Mouse (Mus musculus): Measurements from ENCODE around the gene Myo5a. TPM values are rescaled to one million over a fixed set of nuclear protein-coding genes. Genes with fewer than 3 reads are reported as not detected.

The Myo5a gene
- polyA plus RNA-seq (2012; rRNA removed): 8.9 and 11.1 TPM in 2 replicates

DNA sequence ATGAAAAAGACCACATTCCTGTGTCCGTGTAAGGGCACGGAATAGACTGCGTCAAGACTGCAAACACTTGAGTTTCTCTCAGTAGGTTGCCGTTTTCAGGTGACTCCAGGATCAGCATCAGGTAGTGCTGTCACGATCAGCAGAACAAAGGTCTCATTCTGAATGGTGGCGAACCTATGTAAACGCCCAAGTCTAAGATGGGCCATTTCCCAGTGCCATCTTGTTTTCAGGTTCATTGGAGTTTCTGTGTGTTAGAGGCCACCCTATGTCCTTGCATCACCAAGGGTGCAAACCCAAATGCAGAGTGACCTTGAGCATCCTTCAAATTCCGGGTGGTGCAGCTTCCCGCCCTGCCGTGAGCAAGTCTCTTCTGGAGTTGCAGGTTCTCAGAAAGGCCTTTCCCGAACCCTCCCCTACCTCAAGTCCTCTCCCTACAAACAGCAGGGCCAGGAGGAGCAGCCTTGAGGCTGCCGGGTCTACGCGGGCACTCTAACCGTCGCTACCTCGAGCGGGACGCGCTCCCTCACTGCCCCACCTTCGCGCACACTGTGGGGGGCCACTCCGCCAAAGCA is at the start of gene Myo5a:
TSS of gene Myo5a (plus strand) at position 559 of the 572 bp plus-strand sequence.
- H3K36me3 ChIP-seq (ENCODE audit: control insufficient read depth, insufficient read depth, low read length): no peaks in the 10 kb centered on the region
- no peaks in the 10 kb centered on the region for H3K27me3 ChIP-seq (ENCODE audit: control insufficient read depth, insufficient read depth, low read length)
- 33% methylated on average over 23 of the region's 23 CpGs for WGBS
- TF ChIP-seq POLR2A (IDR thresholded peaks at IDR 0.05; ENCODE audit: low read depth, low read length) (no peak), CTCF (IDR thresholded peaks at IDR 0.05; ENCODE audit: extremely low read depth, insufficient read depth, insufficient read length, insufficient replicate concordance) (no peak)
- H3K27ac ChIP-seq (ENCODE audit: insufficient read depth, low read length): peak within 1 kb of the TSS; percentile 98
- H3K4me1 ChIP-seq (ENCODE audit: control insufficient read depth, insufficient read depth, insufficient read length): no peaks in the 10 kb centered on the region; the same call in none of the 2 replicates
- DNase-seq (ENCODE audit: low read depth in 1 of 2, low spot score in 2 of 2): no peak
- H3K4me3 ChIP-seq (ENCODE audit: extremely low read depth, insufficient read depth, insufficient read length): peak within 1 kb of the TSS; percentile 98

DNA sequence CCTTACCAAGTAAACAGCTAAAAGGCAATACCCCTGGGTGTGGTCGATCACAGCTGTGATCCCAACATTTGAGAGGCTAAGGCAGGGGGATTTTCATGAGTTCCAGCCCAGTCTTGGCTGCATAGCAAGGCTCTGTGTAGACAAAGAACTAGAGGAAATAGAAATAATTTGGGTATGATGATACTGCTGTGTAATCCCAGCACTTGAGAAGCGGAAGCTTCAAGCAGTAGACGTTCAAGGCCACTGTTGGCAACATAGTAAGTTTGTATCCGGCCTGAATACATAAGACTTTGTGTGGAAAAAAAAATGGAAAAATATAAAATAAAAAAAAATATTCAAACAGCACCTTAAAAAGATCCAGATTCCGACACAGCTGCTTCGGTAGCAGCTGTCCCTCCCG is 48.3 kb upstream of the Myo5a start:
- TF ChIP-seq POLR2A (IDR thresholded peaks at IDR 0.05; ENCODE audit: low read depth, low read length): no peak
- no peak for TF ChIP-seq CTCF (IDR thresholded peaks at IDR 0.05; ENCODE audit: extremely low read depth, insufficient read depth, insufficient read length, insufficient replicate concordance)
- no peak for DNase-seq (ENCODE audit: low read depth in 1 of 2, low spot score in 2 of 2)
- no peak overlapping the region for H3K27ac ChIP-seq (ENCODE audit: insufficient read depth, low read length)
- peaks cover 29% of the 10 kb centered on the region for H3K36me3 ChIP-seq (ENCODE audit: control insufficient read depth, insufficient read depth, low read length)
- no peaks in the 10 kb centered on the region for H3K27me3 ChIP-seq (ENCODE audit: control insufficient read depth, insufficient read depth, low read length)
- 89% methylated on average over 7 of the region's 7 CpGs for WGBS
- no peaks in the 10 kb centered on the region for H3K4me1 ChIP-seq (ENCODE audit: control insufficient read depth, insufficient read depth, insufficient read length)
- no peak overlapping the region for H3K4me3 ChIP-seq (ENCODE audit: extremely low read depth, insufficient read depth, insufficient read length)

DNA sequence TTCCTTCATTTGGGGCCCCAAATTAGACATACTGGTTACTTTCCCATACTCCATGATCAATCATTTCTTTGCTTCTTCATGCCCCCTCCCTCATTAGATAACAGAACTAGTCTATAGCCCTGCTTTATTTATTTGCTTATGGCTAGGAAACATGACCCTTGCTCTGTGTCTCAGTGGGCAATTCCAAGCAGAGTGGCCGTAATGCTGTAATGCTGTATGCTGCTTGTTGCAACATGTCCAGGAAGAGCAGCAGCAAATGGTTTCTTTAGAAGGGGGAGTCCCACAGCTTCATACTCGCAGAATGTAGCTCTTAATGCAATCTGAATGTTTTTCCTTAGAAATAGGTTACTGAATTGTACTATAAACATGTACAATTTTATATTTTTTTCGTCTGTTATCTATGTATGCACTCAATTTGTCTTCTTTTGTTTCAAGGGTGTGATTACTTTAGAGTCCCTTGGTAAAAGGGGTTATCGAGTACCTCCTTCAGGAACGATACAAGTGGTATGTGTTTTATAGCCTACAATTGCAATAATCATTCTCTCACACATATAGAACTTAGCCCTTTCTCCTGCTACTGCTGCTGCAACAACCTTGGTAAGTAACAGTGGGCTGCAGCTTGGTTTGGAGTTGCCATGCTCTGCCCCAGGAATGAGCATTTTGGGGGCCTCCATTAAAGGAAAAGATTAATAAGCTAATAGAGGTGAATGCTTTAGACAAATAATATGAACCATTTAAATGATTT is 47.5 kb upstream of the Myo5a start:
- TF ChIP-seq POLR2A (IDR thresholded peaks at IDR 0.05; ENCODE audit: low read depth, low read length) (no peak), CTCF (IDR thresholded peaks at IDR 0.05; ENCODE audit: extremely low read depth, insufficient read depth, insufficient read length, insufficient replicate concordance) (no peak)
- Histone ChIP-seq H3K27ac (ENCODE audit: insufficient read depth, low read length) (no peak overlapping the region), H3K4me1 (ENCODE audit: control insufficient read depth, insufficient read depth, insufficient read length) (no peaks in the 10 kb centered on the region), H3K36me3 (ENCODE audit: control insufficient read depth, insufficient read depth, low read length) (peaks cover 26% of the 10 kb centered on the region; the same call in 1 of the 2 replicates), H3K27me3 (ENCODE audit: control insufficient read depth, insufficient read depth, low read length) (no peaks in the 10 kb centered on the region), H3K4me3 (ENCODE audit: extremely low read depth, insufficient read depth, insufficient read length) (no peak overlapping the region)
- 88% methylated on average over 5 of the region's 5 CpGs for WGBS
- no peak for DNase-seq (ENCODE audit: low read depth in 1 of 2, low spot score in 2 of 2)

DNA sequence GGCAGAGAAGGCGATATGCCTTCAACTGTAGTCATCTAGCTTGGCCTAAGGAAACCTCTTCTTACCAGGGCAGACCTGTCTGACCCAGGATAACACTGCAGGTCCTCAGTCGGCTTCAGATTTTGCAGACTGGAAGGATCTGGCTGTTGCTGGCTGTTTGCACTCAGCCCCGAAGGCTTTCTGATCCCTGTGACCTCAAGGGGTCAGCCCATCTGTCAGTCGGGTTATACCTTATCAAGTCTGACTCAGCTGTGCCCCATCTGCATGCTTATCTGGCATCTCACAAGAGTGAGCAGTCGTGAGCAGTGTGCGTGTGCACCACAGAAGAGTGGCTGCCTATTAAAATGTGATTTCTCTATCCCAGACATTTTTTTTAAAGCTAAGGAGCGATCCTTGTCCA is 46.7 kb upstream of the Myo5a start:
- Histone ChIP-seq H3K27me3 (ENCODE audit: control insufficient read depth, insufficient read depth, low read length) (no peaks in the 10 kb centered on the region), H3K4me1 (ENCODE audit: control insufficient read depth, insufficient read depth, insufficient read length) (no peaks in the 10 kb centered on the region), H3K36me3 (ENCODE audit: control insufficient read depth, insufficient read depth, low read length) (peaks cover 23% of the 10 kb centered on the region; the same call in 1 of the 2 replicates), H3K27ac (ENCODE audit: insufficient read depth, low read length) (no peak overlapping the region), H3K4me3 (ENCODE audit: extremely low read depth, insufficient read depth, insufficient read length) (no peak overlapping the region)
- TF ChIP-seq POLR2A (IDR thresholded peaks at IDR 0.05; ENCODE audit: low read depth, low read length): no peak
- TF ChIP-seq CTCF (IDR thresholded peaks at IDR 0.05; ENCODE audit: extremely low read depth, insufficient read depth, insufficient read length, insufficient replicate concordance): no peak
- DNase-seq (ENCODE audit: low read depth in 1 of 2, low spot score in 2 of 2): no peak
- 86% methylated on average over 7 of the region's 7 CpGs for WGBS

DNA sequence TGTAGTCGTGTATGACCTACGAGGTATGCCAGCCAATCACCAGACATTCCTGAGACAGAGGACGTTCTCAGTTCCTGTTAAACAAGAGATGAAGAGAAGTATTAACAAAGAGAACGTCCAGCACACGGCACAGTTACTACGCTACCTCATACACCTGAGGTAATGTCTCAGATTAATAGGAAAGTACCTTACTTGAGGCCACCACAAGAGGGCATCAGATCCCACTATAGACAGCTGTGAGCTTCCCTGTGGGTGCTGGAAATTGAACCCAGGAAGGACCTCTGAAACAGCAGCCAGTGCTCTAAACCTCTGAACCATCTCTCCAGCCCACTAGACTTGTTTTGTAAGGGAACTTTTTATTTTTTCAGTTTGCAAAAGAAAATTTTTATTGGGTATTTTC is 45.1 kb upstream of the Myo5a start:
- Histone ChIP-seq H3K27me3 (ENCODE audit: control insufficient read depth, insufficient read depth, low read length) (no peaks in the 10 kb centered on the region), H3K27ac (ENCODE audit: insufficient read depth, low read length) (no peak overlapping the region), H3K4me1 (ENCODE audit: control insufficient read depth, insufficient read depth, insufficient read length) (no peaks in the 10 kb centered on the region), H3K36me3 (ENCODE audit: control insufficient read depth, insufficient read depth, low read length) (peaks cover 17% of the 10 kb centered on the region), H3K4me3 (ENCODE audit: extremely low read depth, insufficient read depth, insufficient read length) (no peak overlapping the region)
- WGBS: 81% methylated on average over 6 of the region's 6 CpGs
- TF ChIP-seq POLR2A (IDR thresholded peaks at IDR 0.05; ENCODE audit: low read depth, low read length) (no peak), CTCF (IDR thresholded peaks at IDR 0.05; ENCODE audit: extremely low read depth, insufficient read depth, insufficient read length, insufficient replicate concordance) (no peak; the same call in 1 of the 2 replicates)
- DNase-seq (ENCODE audit: low read depth in 1 of 2, low spot score in 2 of 2): peak; percentile 7 to 19

DNA sequence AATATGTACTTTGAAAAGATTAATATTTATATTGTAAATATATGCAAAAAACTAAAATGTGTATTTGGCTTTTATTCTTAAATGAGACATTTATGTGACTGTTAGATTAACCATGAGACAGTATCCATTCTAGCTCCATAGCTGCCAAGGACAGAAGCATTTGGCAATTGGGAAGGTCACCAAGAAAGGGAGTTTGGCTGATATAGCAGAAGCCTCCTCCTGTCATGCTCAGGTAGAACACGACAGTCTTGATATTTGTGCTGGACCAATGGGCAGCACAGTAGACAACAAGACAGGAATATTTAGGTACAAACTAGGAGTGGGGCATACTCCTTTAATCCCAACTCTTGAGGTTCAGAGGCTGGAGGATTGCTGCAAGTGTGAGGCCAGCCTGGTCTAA is 38.4 kb upstream of the Myo5a start:
- TF ChIP-seq POLR2A (IDR thresholded peaks at IDR 0.05; ENCODE audit: low read depth, low read length) (no peak), CTCF (IDR thresholded peaks at IDR 0.05; ENCODE audit: extremely low read depth, insufficient read depth, insufficient read length, insufficient replicate concordance) (no peak)
- Histone ChIP-seq H3K4me1 (ENCODE audit: control insufficient read depth, insufficient read depth, insufficient read length) (no peaks in the 10 kb centered on the region), H3K27me3 (ENCODE audit: control insufficient read depth, insufficient read depth, low read length) (no peaks in the 10 kb centered on the region), H3K36me3 (ENCODE audit: control insufficient read depth, insufficient read depth, low read length) (peaks cover 12% of the 10 kb centered on the region), H3K4me3 (ENCODE audit: extremely low read depth, insufficient read depth, insufficient read length) (no peak overlapping the region), H3K27ac (ENCODE audit: insufficient read depth, low read length) (no peak overlapping the region)
- 85% methylated on average over 1 of the region's 1 CpGs for WGBS
- DNase-seq (ENCODE audit: low read depth in 1 of 2, low spot score in 2 of 2): no peak

DNA sequence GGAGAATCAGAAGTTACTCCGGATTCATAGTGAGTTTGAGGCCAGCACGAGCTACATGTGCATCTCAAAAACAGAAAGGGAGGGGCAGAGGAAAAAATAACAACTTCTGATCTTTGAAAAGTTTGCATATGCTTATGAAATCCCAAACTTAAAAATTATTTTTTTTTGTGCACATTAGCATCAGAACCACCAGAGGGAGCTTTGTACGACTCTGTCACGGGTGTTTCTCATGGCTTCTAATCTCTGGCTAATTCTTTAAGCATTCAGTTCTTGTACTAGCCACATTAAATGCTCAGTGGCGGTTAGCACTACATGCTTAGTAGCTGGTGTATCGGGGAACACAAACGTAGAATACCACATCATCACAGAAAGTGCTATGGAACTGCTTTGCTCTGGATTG is 37.7 kb upstream of the Myo5a start:
- TF ChIP-seq CTCF (IDR thresholded peaks at IDR 0.05; ENCODE audit: extremely low read depth, insufficient read depth, insufficient read length, insufficient replicate concordance) (no peak), POLR2A (IDR thresholded peaks at IDR 0.05; ENCODE audit: low read depth, low read length) (no peak)
- 41% methylated on average over 7 of the region's 7 CpGs for WGBS
- Histone ChIP-seq H3K27ac (ENCODE audit: insufficient read depth, low read length) (no peak overlapping the region), H3K36me3 (ENCODE audit: control insufficient read depth, insufficient read depth, low read length) (peaks cover 12% of the 10 kb centered on the region), H3K4me1 (ENCODE audit: control insufficient read depth, insufficient read depth, insufficient read length) (no peaks in the 10 kb centered on the region), H3K27me3 (ENCODE audit: control insufficient read depth, insufficient read depth, low read length) (no peaks in the 10 kb centered on the region), H3K4me3 (ENCODE audit: extremely low read depth, insufficient read depth, insufficient read length) (no peak overlapping the region)
- DNase-seq (ENCODE audit: low read depth in 1 of 2, low spot score in 2 of 2): no peak

Data from spleen, adult 2 months (tissue).